Mouse (Mus musculus) stomach, embryonic 16.5 days (tissue): ENCODE data around the gene 0610009B22Rik. TPM values are rescaled to one million over a fixed set of nuclear protein-coding genes. Genes with fewer than 3 reads are reported as not detected.

Source experiments
- ATAC-seq: fragments of 200-750 bp; cut with Nextera tagmentation; 2 replicates; pipeline ENCODE4 v1.8.0; 2017; ENCODE audit warnings: moderate number of reproducible peaks, moderate TSS enrichment; ENCODE audit not compliant: insufficient read depth, low FRiP score
- H3K27ac ChIP-seq: fragments of 300-500 bp; sonication (generic); 2 replicates; pipeline ENCODE4 v1.5.1; 2014; ENCODE audit warnings: low read length
- H3K27me3 ChIP-seq: fragments of 300-500 bp; sonication (generic); 2 replicates; pipeline ENCODE4 v1.6.1; 2014; ENCODE audit warnings: low read length, control low read depth, mixed read lengths; ENCODE audit not compliant: control insufficient read depth, insufficient read depth
- H3K36me3 ChIP-seq: fragments of 300-500 bp; sonication (generic); 2 replicates; pipeline ENCODE4 v1.6.1; 2014; ENCODE audit warnings: low read length; ENCODE audit not compliant: control insufficient read depth, insufficient read depth
- H3K4me1 ChIP-seq: fragments of 300-500 bp; sonication (generic); 2 replicates; pipeline ENCODE4 v1.6.1; 2014; ENCODE audit warnings: low read length, control low read depth, mixed read lengths; ENCODE audit not compliant: control insufficient read depth, insufficient read depth
- H3K4me2 ChIP-seq: fragments of 300-500 bp; sonication (generic); 2 replicates; pipeline ENCODE4 v1.6.1; 2014; ENCODE audit warnings: low read depth, low read length, mixed read lengths
- H3K4me3 ChIP-seq: fragments of 300-500 bp; sonication (generic); replicated peaks from 2 replicates; pipeline ENCODE4 v1.5.1; 2014; ENCODE audit warnings: mild to moderate bottlenecking, low read length
- H3K9ac ChIP-seq: fragments of 300-500 bp; sonication (generic); 2 replicates; pipeline ENCODE4 v1.6.1; 2014; ENCODE audit warnings: low read length
- H3K9me3 ChIP-seq: fragments of 300-500 bp; sonication (generic); replicated peaks from 2 replicates; pipeline ENCODE4 v1.6.1; 2016; ENCODE audit warnings: low read length, control low read depth; ENCODE audit not compliant: control insufficient read depth
- WGBS: fragments of 180-500 bp; shearing (Covaris S2); extraction: QIAGEN DNeasy Blood & Tissue Kit; methylation state at CpG from one replicate; pipeline ENCODE4 v1.1.7; 2014; 5-methylcytosine and 5-hydroxymethylcytosine counted together
- polyA plus RNA-seq: library from polyadenylated mRNA; unstranded; fragments of >200 nt; fragmentation: Nextera tagmentation; extraction: Ambion mirVana; gene quantifications from 2 replicates; pipeline ENCODE4 v1.2.1, GENCODE M21; 2015

The 0610009B22Rik gene
- polyA plus RNA-seq, 1 experiment from 2014 or later = 93.1 TPM

DNA sequence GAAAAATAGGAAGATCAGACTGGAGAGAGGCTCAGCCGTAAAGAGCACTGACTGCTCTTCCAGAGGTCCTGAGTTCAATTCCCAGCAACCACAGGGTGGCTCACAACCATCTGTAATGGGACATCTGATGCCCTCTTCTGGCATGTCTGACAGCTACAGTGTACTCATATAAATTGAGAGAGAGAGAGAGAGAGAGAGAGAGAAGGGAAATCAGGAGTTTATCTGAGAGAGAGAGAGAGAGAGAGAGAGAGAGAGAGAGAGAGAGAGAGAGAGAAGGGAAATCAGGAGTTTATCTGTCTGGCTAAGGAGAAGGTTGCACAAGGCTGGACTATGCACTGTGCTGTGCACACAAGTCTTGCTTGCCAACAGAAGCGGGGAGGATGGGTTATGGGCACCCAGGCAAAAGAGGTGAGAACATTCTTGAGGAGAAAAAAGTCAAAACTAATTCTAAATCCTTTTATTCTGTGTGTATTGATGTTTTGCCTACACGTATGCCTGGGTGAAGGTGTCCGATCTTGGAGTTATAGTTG is 35.7 kb downstream of the 0610009B22Rik start:
- Histone ChIP-seq H3K9me3 (no peaks in the 10 kb centered on the region), H3K36me3 (no peaks in the 10 kb centered on the region), H3K27me3 (no peaks in the 10 kb centered on the region), H3K27ac (no peak overlapping the region), H3K9ac (no peak overlapping the region), H3K4me2 (no peak overlapping the region), H3K4me1 (peaks cover 13% of the 10 kb centered on the region), H3K4me3 (no peak overlapping the region)
- 89% methylated on average over 4 of the region's 4 CpGs for WGBS
- ATAC-seq = no peak

GRCm38 (mm10) chr11:51650691-51651515 is 37.8 kb downstream of the 0610009B22Rik start, which contains the start of the genes N4bp3 and D930048N14Rik:
N4bp3 (minus strand) TSS chr11:51650842.
D930048N14Rik (plus strand) TSS chr11:51650954.
- H3K9me3 ChIP-seq = no peaks in the 10 kb centered on the region
- 1% methylated on average over 56 of the region's 70 CpGs for WGBS
- H3K9ac ChIP-seq = peak within 1 kb of the TSS; percentile 85
- peak within 1 kb of the TSS; percentile 90 for H3K4me2 ChIP-seq
- no peaks in the 10 kb centered on the region for H3K36me3 ChIP-seq
- ATAC-seq = peak; percentile 83
- peaks cover 21% of the 10 kb centered on the region for H3K4me1 ChIP-seq
- H3K4me3 ChIP-seq = peak within 1 kb of the TSS; percentile 73
- no peaks in the 10 kb centered on the region for H3K27me3 ChIP-seq
- peak within 1 kb of the TSS; percentile 94 for H3K27ac ChIP-seq

DNA sequence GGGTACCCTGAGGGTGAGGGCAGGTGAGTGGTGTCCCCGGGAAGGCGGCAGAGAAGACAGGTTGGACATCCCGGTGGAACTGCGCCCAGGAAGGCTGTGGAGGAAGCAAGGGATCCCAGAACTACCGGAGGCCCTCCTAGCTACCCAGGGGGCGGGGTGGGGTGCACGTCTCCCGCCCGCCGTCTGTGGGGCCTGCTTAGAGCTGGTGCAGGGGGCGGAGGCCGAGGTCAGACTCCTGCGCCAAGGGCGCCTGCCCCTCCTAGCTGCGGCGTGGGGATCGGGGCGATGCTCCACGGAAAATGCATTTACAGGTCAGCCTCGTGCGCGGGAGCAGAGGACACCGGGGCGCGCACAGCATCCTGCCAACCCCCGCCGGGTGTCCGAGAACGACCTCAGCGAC is 38.4 kb downstream of the 0610009B22Rik start:
- ATAC-seq = no peak
- peak overlapping the region; percentile 85 for H3K9ac ChIP-seq
- H3K4me2 ChIP-seq = peak overlapping the region; percentile 90

GRCm38 (mm10) chr11:51649889-51650199 is 38.8 kb downstream of the 0610009B22Rik start:
- ATAC-seq = no peak
- peak overlapping the region; percentile 73 for H3K4me3 ChIP-seq
- H3K27ac ChIP-seq = peak overlapping the region; percentile 94; the same call in 1 of the 2 replicates
- H3K9me3 ChIP-seq = no peaks in the 10 kb centered on the region
- peak overlapping the region; percentile 85 for H3K9ac ChIP-seq
- H3K4me2 ChIP-seq = peak overlapping the region; percentile 90
- H3K4me1 ChIP-seq = peaks cover 24% of the 10 kb centered on the region
- H3K27me3 ChIP-seq = no peaks in the 10 kb centered on the region
- H3K36me3 ChIP-seq = no peaks in the 10 kb centered on the region
- 4% methylated on average over 7 of the region's 7 CpGs for WGBS

More for the DNA sequence above, 38.4 kb downstream of the 0610009B22Rik start:
- under 1% methylated on average over 30 of the region's 30 CpGs for WGBS
- Histone ChIP-seq H3K36me3 (no peaks in the 10 kb centered on the region), H3K9me3 (no peaks in the 10 kb centered on the region), H3K27me3 (no peaks in the 10 kb centered on the region), H3K27ac (peak overlapping the region; percentile 94), H3K4me3 (peak overlapping the region; percentile 73), H3K4me1 (peaks cover 23% of the 10 kb centered on the region)

- 40% methylated on average over 11 of the region's 11 CpGs for whole genome bisulfite sequencing
- H3K36me3 ChIP-seq = no peaks in the 10 kb centered on the region
- no peaks in the 10 kb centered on the region for H3K27me3 ChIP-seq
- H3K4me3 ChIP-seq = peak overlapping the region; percentile 73
- peak overlapping the region; percentile 85 for H3K9ac ChIP-seq
- H3K4me1 ChIP-seq = peaks cover 24% of the 10 kb centered on the region
- H3K27ac ChIP-seq = peak overlapping the region; percentile 94; the same call in 1 of the 2 replicates
- H3K4me2 ChIP-seq = peak overlapping the region; percentile 90
- no peak for ATAC-seq
- no peaks in the 10 kb centered on the region for H3K9me3 ChIP-seq
Measured at GRCm38 (mm10) chr11:51649111-51649888, 39.4 kb downstream of the 0610009B22Rik start.

- WGBS = 26% methylated on average over 3 of the region's 3 CpGs
- H3K4me1 ChIP-seq = peaks cover 24% of the 10 kb centered on the region
- no peaks in the 10 kb centered on the region for H3K9me3 ChIP-seq
- no peaks in the 10 kb centered on the region for H3K27me3 ChIP-seq
- peak overlapping the region; percentile 73; the same call in 1 of the 2 replicates for H3K4me3 ChIP-seq
- peak overlapping the region; percentile 85 for H3K9ac ChIP-seq
- H3K4me2 ChIP-seq = peak overlapping the region; percentile 90
- H3K36me3 ChIP-seq = no peaks in the 10 kb centered on the region
- no peak for ATAC-seq
- peak overlapping the region; percentile 8; the same call in 1 of the 2 replicates for H3K27ac ChIP-seq
Measured at GRCm38 (mm10) chr11:51648566-51648965, 40.1 kb downstream of the 0610009B22Rik start.

- H3K27ac ChIP-seq = peak overlapping the region; percentile 48
- H3K36me3 ChIP-seq = no peaks in the 10 kb centered on the region
- peaks cover 24% of the 10 kb centered on the region for H3K4me1 ChIP-seq
- H3K9me3 ChIP-seq = no peaks in the 10 kb centered on the region
- no peak overlapping the region for H3K4me3 ChIP-seq
- H3K9ac ChIP-seq = peak overlapping the region; percentile 44; the same call in 1 of the 2 replicates
- WGBS = 61% methylated on average over 15 of the region's 15 CpGs
- peak overlapping the region; percentile 27; the same call in 1 of the 2 replicates for H3K4me2 ChIP-seq
- H3K27me3 ChIP-seq = no peaks in the 10 kb centered on the region
- no peak for ATAC-seq
Measured at GRCm38 (mm10) chr11:51646751-51647667, 41.7 kb downstream of the 0610009B22Rik start.

DNA sequence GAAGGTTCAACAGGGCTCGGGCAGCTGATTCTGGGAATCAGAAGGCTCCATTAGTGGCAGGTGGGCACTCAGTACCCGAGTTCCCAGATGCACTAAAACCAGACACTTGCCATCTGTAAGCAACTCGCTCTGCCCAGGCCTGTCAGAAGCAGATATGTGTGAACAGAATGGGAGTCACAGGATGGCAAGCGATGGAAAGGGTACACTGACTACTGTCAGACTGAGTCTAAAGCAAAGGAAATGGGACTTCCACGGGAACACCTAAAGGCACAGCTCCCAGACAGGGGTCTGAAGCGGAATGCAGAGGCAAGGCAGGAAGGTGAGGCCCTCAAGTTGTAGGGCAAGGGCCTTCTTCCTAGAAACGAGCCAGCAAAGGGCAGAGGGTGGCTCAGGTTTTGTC is 42.4 kb downstream of the 0610009B22Rik start:
- Histone ChIP-seq H3K4me1 (peaks cover 24% of the 10 kb centered on the region), H3K4me2 (no peak overlapping the region), H3K27ac (0 out of 2 replicates have a peak overlapping the region, but pooled peaks have one; percentile 3), H3K9ac (no peak overlapping the region), H3K4me3 (no peak overlapping the region), H3K9me3 (no peaks in the 10 kb centered on the region), H3K27me3 (no peaks in the 10 kb centered on the region), H3K36me3 (no peaks in the 10 kb centered on the region)
- 75% methylated on average over 7 of the region's 7 CpGs for WGBS
- ATAC-seq = no peak
